Mouse (Mus musculus): ENCODE results near the gene Prdm10. TPM values are rescaled to one million over a fixed set of nuclear protein-coding genes. Genes with fewer than 3 reads are reported as not detected.

Prdm10 gene
- total RNA-seq, 2 experiments from 2014 or later = 8.3 to 13.3 TPM

- no peak for ATAC-seq (ENCODE audit: poor library complexity, severe bottlenecking)
These were observed 73.2 kb downstream of the Prdm10 start for GRCm38 (mm10) chr9:31353518-31353917.

DNA sequence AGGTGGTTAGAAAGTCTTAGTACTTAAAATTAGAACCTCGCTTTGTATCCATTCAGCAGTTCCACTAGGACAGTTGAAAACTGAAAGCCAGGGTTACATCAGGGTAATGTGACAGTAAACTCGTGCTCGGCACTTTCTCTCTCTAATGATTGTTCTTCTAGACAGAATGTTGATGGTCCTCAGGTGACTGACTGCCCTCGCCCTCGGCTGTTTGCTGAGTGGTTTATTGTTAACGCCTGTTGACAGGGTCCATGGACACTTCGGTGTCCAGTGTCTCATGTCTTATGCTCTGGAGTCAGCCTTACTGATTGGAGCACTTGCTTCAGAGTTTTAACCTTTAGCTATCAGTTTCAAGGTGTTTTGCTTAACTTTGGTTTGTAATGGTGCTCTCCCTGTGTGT, 73.7 kb downstream of the Prdm10 start:
- ATAC-seq (ENCODE audit: poor library complexity, severe bottlenecking) = no peak

GRCm38 (mm10) chr9:31363698-31364609, 83.6 kb downstream of the Prdm10 start:
- ATAC-seq (ENCODE audit: poor library complexity, severe bottlenecking) = no peak

- no peak for ATAC-seq (ENCODE audit: poor library complexity, severe bottlenecking)
These were observed 84.7 kb downstream of the Prdm10 start for GRCm38 (mm10) chr9:31365086-31365485.

DNA sequence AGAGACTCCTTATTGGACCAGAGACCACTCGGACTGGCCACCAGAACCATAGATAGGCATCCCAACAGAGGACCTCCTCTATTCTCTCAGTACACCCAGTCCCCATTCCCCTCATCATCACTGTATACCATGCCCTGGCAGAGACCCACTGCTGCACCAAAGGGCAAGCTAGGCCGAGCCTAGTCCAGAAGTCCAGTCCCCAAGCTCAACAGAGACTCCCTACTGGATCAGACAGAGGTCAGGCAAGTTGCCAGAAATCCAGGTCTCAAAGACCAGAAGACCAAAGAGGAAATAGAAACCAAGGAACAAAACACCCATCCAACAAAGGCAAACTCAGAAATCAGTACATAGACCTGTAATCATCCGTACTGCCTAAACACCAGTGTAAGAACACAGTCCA, 91.4 kb downstream of the Prdm10 start:
- no peak for ATAC-seq (ENCODE audit: poor library complexity, severe bottlenecking)

DNA sequence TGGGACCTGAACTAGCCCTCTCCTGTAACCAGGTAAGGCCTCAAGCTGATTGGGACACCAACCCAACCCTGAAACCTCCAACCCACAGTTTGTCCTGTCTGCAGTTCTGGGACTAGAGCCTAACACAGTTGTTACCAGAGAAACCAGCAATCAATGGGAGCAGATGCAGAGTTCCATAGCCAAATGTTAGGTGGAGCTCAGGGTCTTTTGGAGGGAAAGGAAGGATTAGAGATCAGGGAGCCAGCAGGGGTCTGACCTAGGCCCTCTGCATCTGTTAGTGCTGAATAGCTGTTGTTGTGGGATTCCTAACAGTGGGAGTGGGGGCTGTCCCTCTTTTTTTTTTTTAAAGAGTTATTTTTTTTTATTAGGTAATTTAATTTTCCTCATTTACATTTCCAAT, 96.3 kb downstream of the Prdm10 start:
- ATAC-seq (ENCODE audit: poor library complexity, severe bottlenecking) = no peak

- no peak for ATAC-seq (ENCODE audit: poor library complexity, severe bottlenecking)
These were observed 104.6 kb downstream of the Prdm10 start for GRCm38 (mm10) chr9:31384786-31385499.

DNA sequence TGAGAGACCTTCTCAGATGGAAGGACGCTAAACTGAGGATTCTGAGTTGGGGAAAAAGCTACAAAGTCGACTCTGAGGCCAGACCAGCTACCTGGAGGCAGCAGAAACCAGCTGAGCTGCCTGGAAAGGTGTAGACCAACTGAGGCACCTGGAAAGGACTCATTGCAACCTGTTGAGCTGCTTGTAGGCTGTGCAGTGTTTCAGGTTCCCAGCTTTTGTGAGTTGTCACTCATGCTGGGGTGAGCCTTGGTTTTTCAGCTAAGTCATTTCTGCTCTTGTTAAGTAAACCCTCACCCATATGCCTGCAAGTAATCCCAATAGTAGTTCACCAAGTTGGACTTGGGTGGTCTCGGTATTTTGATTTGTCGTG, 105.1 kb downstream of the Prdm10 start:
- ATAC-seq (ENCODE audit: poor library complexity, severe bottlenecking) = peak; percentile 9; the same call in 1 of the 2 replicates

- ATAC-seq (ENCODE audit: poor library complexity, severe bottlenecking) = peak; percentile 100
These were observed 105.6 kb downstream of the Prdm10 start, which contains the start of gene Nfrkb for GRCm38 (mm10) chr9:31385947-31386354. Gene Nfrkb, plus strand, starts transcription at chr9:31386192.

- peak; percentile 4; the same call in 1 of the 2 replicates for ATAC-seq (ENCODE audit: poor library complexity, severe bottlenecking)
These were observed 106.2 kb downstream of the Prdm10 start for GRCm38 (mm10) chr9:31386368-31387180.

- ATAC-seq (ENCODE audit: poor library complexity, severe bottlenecking) = no peak
These were observed 106.9 kb downstream of the Prdm10 start for GRCm38 (mm10) chr9:31387206-31387605.

DNA sequence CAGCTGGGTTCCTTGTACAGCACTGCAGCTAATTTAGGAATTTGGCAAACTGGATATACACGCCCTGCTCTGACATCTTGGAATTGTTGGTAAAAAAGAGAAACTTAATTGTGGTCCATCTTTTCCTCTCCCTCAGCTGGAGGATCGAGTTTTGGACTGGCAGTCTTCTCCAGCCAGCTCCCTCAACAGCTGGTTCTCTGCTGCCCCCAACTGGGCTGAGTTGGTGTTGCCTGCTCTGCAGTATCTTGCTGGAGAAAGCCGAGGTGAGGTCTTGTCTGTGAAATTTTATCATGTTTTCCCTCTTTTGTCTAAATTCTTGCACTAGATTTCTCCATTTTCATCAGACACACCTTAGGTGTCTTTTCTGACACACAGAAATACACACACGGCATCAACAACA, 120.1 kb downstream of the Prdm10 start:
- peak; percentile 84 for ATAC-seq (ENCODE audit: poor library complexity, severe bottlenecking)

- no peak for ATAC-seq (ENCODE audit: poor library complexity, severe bottlenecking)
These were observed 124.0 kb downstream of the Prdm10 start for GRCm38 (mm10) chr9:31404311-31404710.

DNA sequence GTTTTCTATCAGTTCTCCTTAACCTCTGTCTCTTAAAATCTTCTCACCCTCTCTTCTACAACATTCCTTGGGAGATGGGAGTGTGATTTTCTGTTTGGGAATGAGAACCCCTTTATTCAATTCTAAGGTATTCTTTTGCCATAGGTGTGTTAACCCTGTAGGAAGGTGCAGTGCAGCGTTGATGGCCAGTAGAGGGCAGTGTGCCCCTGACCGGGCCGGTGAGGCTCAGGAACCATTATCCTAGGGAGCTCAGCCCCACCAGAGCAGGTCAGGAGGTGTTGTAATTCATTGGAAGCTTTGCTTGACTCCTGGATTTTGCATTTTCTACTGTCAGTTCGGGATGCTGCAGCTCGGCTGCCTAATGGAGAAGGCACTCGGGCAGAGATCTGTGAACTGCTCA, 124.9 kb downstream of the Prdm10 start:
- ATAC-seq (ENCODE audit: poor library complexity, severe bottlenecking) = peak; percentile 49; the same call in 1 of the 2 replicates

GRCm38 (mm10) chr9:31412165-31412564, 131.8 kb downstream of the Prdm10 start:
- no peak for ATAC-seq (ENCODE audit: poor library complexity, severe bottlenecking)

- peak; percentile 49 for ATAC-seq (ENCODE audit: poor library complexity, severe bottlenecking)
These were observed 138.5 kb downstream of the Prdm10 start for GRCm38 (mm10) chr9:31418821-31419220.

GRCm38 (mm10) chr9:31422143-31422542, 141.8 kb downstream of the Prdm10 start:
- ATAC-seq (ENCODE audit: poor library complexity, severe bottlenecking) = no peak

DNA sequence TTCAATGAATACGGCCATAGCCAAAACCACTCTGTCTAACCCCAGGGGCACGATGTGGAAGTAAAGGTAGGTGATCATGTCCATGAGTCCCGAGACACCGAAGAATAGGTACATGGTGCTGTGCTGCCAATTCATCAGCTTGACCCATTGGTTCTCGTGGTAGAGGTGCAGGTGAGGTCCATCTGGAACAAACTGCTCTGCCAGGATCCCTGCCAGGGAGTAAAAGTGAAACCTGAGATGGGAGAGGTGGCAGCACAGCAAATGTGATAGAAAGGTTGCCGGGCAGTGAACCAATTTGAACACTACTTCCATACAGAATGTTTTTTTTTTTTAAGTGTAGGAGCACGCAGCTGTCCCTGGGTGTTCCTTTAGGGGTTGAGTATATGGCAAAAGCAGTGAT, 148.6 kb downstream of the Prdm10 start:
- no peak for ATAC-seq (ENCODE audit: poor library complexity, severe bottlenecking)

- no peak for ATAC-seq (ENCODE audit: poor library complexity, severe bottlenecking)
These were observed 149.7 kb downstream of the Prdm10 start for GRCm38 (mm10) chr9:31430011-31430410.
